Mouse (Mus musculus): Measurements from ENCODE around the gene Maco1. TPM values are rescaled to one million over a fixed set of nuclear protein-coding genes. Genes with fewer than 3 reads are reported as not detected.

The Maco1 gene
- polyA plus RNA-seq, 1 experiment from 2014 or later: 19.0 TPM

DNA sequence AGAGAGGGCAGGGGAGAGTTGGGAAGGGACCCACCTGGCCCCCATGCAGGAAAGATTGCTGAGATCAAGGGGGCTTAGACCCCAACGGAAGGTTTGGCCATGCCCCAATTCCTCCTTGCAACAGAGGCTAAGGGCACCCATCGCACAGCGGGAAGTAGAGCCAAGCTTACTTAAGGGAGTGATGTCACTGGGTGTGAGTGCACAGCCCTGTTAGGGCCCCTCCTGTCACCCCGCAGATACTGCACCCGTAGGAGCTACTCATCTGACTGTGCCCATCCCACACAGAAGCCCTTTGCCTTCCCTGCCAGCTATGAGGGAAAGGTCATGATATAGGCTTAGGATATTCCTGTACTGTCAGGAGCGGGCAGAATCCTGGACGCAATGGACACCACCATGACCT, 93.6 kb downstream of the Maco1 start:
- peak; percentile 92 for ATAC-seq (ENCODE audit: low read depth)
- WGBS (ENCODE audit: insufficient replicate concordance): 33% methylated on average over 7 of the region's 7 CpGs
- Histone ChIP-seq H3K9ac (peak overlapping the region; percentile 78), H3K4me3 (replicated peaks) (peak overlapping the region; percentile 42), H3K4me2 (peak overlapping the region; percentile 74), H3K27ac (peak overlapping the region; percentile 97), H3K9me3 (replicated peaks) (no peaks in the 10 kb centered on the region), H3K4me1 (replicated peaks) (peaks cover 99% of the 10 kb centered on the region), H3K27me3 (no peaks in the 10 kb centered on the region), H3K36me3 (peaks cover 37% of the 10 kb centered on the region)
- peak; percentile 72 for DNase-seq

DNA sequence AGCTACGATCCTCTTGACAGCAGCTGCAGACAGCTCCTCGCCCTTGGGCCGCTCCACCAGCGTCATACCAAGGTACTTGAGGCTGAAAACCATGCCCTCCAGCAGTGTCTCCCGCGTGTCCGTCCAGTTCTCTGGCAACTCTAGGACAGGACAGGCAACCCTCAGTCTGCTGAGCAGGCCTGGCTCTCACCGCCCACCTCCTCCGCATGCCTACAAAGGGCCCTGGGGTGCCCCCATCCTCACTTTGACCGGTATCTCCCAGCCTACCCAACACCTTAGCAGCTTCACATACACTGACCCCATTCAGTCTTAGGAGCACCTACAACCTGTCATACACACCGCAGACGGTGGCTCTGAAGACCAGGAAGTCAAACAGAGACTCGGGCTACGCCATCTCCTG, 94.2 kb downstream of the Maco1 start:
- H3K27me3 ChIP-seq: no peaks in the 10 kb centered on the region
- peak overlapping the region; percentile 42 for H3K4me3 ChIP-seq (replicated peaks)
- H3K4me1 ChIP-seq (replicated peaks): peaks cover 99% of the 10 kb centered on the region
- WGBS (ENCODE audit: insufficient replicate concordance): 85% methylated on average over 14 of the region's 14 CpGs
- DNase-seq (no peak), ATAC-seq (ENCODE audit: low read depth) (no peak)
- peak overlapping the region; percentile 97 for H3K27ac ChIP-seq
- H3K9ac ChIP-seq: peak overlapping the region; percentile 78
- H3K4me2 ChIP-seq: peak overlapping the region; percentile 74
- no peaks in the 10 kb centered on the region for H3K9me3 ChIP-seq (replicated peaks)
- H3K36me3 ChIP-seq: peaks cover 44% of the 10 kb centered on the region

DNA sequence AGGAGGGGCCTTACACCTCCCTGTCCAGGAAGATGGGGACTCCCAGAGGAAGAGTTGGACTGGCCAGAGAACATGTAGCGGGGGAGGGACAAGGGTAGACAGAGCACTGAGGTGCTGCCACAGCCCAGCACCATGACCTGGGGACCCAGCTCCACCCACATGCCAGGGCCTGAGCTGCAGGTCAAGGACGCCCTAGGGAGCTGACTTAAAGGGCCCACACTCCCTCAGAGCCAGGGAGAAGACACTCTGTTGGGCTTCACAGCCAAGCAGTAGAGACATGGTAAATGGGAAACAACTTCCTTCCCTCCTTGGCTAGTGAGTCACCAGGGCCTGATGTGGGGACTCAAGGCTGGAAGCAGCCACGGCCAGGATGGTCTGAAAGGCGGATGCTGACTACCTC, 94.8 kb downstream of the Maco1 start:
- WGBS (ENCODE audit: insufficient replicate concordance): 68% methylated on average over 4 of the region's 4 CpGs
- Histone ChIP-seq H3K36me3 (peaks cover 49% of the 10 kb centered on the region), H3K27ac (peak overlapping the region; percentile 97), H3K4me1 (replicated peaks) (peaks cover 99% of the 10 kb centered on the region), H3K9me3 (replicated peaks) (no peaks in the 10 kb centered on the region), H3K4me2 (peak overlapping the region; percentile 74; the same call in 1 of the 2 replicates), H3K4me3 (replicated peaks) (no peak overlapping the region), H3K9ac (0 out of 2 replicates have a peak overlapping the region, but pooled peaks have one; percentile 4), H3K27me3 (no peaks in the 10 kb centered on the region)
- ATAC-seq (ENCODE audit: low read depth) (no peak), DNase-seq (no peak)

DNA sequence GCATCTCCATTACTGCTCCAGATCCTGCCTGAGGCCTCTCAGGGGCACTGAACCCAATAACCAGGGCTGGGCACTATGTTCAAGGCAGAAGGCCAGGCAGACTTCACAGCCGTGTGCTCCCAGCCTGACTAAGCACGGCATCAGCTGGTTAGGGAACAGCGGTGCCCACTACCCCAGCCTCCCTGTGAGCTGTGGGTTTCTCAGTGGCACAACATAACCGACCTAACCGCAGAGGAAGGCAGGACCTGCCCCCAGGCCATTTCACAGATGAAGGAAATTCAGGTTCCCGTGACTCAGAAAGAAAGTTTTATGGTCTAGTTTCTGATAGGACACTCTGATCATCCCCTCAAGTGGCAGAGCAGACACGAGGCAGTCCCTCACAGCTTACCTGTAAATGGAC, 96.2 kb downstream of the Maco1 start:
- Histone ChIP-seq H3K27ac (peak overlapping the region; percentile 54; the same call in 1 of the 2 replicates), H3K4me2 (no peak overlapping the region)
- no peak for ATAC-seq (ENCODE audit: low read depth)

DNA sequence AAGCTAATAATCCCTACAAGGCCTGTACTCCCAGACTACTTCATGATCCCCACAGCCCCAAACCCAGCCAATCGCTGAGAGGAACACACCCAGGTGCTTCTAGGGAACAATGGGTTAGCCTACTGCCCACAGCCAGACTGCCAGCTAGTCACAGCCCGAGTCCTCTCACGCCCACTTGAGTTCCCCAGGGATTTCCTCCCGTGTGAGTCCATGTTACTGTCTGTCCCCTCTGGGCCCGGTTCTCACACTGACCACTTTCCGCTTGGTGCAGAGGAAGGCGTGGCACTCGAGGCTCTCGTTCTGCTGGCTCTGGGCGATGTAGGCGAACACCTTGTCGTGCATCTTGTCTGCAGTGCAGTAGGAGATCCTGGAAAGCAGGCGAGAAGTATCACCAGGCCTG, 98.2 kb downstream of the Maco1 start:
- Histone ChIP-seq H3K9ac (no peak overlapping the region), H3K27ac (peak overlapping the region; percentile 90; the same call in 1 of the 2 replicates), H3K4me1 (replicated peaks) (peaks cover 99% of the 10 kb centered on the region), H3K4me2 (no peak overlapping the region), H3K27me3 (no peaks in the 10 kb centered on the region), H3K9me3 (replicated peaks) (no peaks in the 10 kb centered on the region), H3K4me3 (replicated peaks) (no peak overlapping the region), H3K36me3 (peaks cover 65% of the 10 kb centered on the region)
- 69% methylated on average over 13 of the region's 13 CpGs for WGBS (ENCODE audit: insufficient replicate concordance)
- DNase-seq: no peak
- no peak for ATAC-seq (ENCODE audit: low read depth)

More for the DNA sequence above, 96.2 kb downstream of the Maco1 start:
- no peaks in the 10 kb centered on the region for H3K9me3 ChIP-seq (replicated peaks)
- WGBS (ENCODE audit: insufficient replicate concordance): 61% methylated on average over 7 of the region's 7 CpGs
- H3K4me3 ChIP-seq (replicated peaks): no peak overlapping the region
- DNase-seq: no peak
- H3K27me3 ChIP-seq: no peaks in the 10 kb centered on the region
- H3K9ac ChIP-seq: peak overlapping the region; percentile 20; the same call in 1 of the 2 replicates
- peaks cover 99% of the 10 kb centered on the region for H3K4me1 ChIP-seq (replicated peaks)
- H3K36me3 ChIP-seq: peaks cover 62% of the 10 kb centered on the region

DNA sequence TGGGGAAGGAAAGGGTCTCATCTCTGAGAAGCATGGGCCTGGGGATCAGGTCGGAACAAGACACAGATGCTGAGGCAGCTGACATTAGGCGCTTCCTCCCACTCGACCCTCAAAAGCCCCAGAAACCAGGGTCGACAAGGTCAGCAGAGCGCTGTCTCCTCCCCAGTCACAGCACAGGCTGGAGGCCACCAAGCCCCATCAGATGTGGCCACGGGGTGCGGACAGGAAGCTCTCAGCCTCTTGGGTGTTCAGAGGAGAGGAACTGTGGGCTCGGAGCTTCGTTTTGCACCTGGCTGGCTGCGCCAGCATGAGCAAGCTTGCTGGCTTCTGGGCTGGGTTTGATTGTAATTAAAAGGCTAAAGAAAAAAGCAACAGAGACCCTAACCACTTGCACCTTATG, 98.8 kb downstream of the Maco1 start:
- no peak overlapping the region for H3K4me2 ChIP-seq
- 38% methylated on average over 10 of the region's 10 CpGs for WGBS (ENCODE audit: insufficient replicate concordance)

DNA sequence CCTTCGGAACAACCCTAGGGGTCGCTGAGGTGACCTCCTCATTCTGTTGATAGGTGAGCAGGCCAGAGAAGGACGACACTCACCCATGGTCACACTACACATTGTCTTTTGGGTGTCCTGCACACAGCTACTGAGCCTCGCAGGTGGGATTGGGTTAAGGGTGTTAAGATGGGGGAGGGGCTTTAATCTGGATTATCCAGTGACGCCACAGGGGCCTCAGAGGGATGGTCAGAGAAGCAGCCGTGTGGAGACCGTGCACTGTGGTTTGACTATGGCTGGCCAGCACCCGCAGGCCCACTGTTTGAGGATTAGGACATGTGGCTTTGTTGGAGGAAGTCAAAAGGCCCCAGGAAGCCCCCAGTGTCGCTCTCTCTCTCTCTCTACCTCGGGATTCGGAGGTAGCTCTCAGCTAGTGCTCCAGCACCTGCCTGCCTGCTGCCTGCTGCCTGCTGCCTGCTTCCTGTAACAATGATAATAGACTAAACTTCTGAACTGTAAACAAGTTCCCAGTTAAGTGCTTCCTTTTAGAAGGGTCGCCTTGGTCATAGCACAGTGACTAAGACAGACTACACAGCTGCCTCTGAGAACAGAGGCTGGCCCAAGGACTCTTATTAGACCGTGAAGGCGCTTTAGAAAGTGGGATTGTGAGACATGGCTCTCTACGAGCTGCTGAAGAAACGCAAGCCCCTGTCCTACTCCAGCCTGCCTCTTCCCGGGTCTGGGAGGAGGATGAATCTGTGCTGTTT, 99.5 kb downstream of the Maco1 start:
- Histone ChIP-seq H3K4me1 (replicated peaks) (peaks cover 99% of the 10 kb centered on the region), H3K4me2 (no peak overlapping the region), H3K9me3 (replicated peaks) (no peaks in the 10 kb centered on the region), H3K4me3 (replicated peaks) (no peak overlapping the region), H3K27ac (peak overlapping the region; percentile 90), H3K27me3 (no peaks in the 10 kb centered on the region), H3K36me3 (peaks cover 77% of the 10 kb centered on the region), H3K9ac (peak overlapping the region; percentile 59; the same call in 1 of the 2 replicates)
- DNase-seq: no peak
- no peak for ATAC-seq (ENCODE audit: low read depth)
- WGBS (ENCODE audit: insufficient replicate concordance): 37% methylated on average over 17 of the region's 17 CpGs

More for the DNA sequence above, 98.8 kb downstream of the Maco1 start:
- Histone ChIP-seq H3K27ac (peak overlapping the region; percentile 90), H3K4me1 (replicated peaks) (peaks cover 99% of the 10 kb centered on the region), H3K4me3 (replicated peaks) (no peak overlapping the region), H3K36me3 (peaks cover 70% of the 10 kb centered on the region), H3K9ac (0 out of 2 replicates have a peak overlapping the region, but pooled peaks have one; percentile 3), H3K27me3 (no peaks in the 10 kb centered on the region), H3K9me3 (replicated peaks) (no peaks in the 10 kb centered on the region)
- ATAC-seq (ENCODE audit: low read depth) (no peak), DNase-seq (no peak)

DNA sequence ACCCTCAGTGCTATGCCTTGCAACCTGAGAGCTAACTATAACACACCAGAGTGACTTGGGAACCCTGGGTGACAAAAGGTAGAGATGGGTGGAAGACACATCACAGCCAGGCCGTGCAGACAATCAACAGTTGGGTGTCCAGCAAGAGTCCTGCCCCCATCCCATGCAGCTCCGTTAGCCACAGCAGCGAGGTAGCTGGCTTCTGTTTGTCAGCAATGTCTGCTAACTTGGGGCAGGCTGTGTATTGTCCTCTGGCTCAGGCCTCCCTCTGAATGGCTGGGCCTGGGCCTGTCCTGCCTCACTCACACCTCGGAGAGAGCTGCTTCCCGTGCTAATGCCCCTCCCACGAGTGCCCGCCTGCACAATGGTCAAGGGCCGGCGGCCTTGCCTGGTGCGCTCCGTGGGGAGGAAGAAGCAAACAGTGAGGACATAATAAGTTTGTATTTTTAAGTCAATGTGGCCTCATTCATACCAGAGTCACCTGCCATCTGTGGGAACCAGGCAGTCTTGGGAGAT, 100.2 kb downstream of the Maco1 start:
- Histone ChIP-seq H3K4me3 (replicated peaks) (no peak overlapping the region), H3K9ac (peak overlapping the region; percentile 59), H3K9me3 (replicated peaks) (no peaks in the 10 kb centered on the region), H3K4me2 (no peak overlapping the region), H3K36me3 (peaks cover 85% of the 10 kb centered on the region), H3K4me1 (replicated peaks) (peaks cover 96% of the 10 kb centered on the region), H3K27ac (peak overlapping the region; percentile 90), H3K27me3 (no peaks in the 10 kb centered on the region)
- ATAC-seq (ENCODE audit: low read depth) (no peak), DNase-seq (no peak)
- 75% methylated on average over 11 of the region's 11 CpGs for WGBS (ENCODE audit: insufficient replicate concordance)

Other genes with a start within 250 kb of the Maco1 start
- 1.2 and 1.3 TPM in 2 replicates for gene Man1c1, start 149.1 kb downstream of the Maco1 start, polyA plus RNA-seq (2015; fragmentation: Nextera tagmentation; extraction: Ambion mirVana)
- 20.3 and 23.1 TPM in 2 replicates for gene Ldlrap1, start 85.3 kb downstream of the Maco1 start, polyA plus RNA-seq (2015; fragmentation: Nextera tagmentation; extraction: Ambion mirVana)
- 545 and 561 TPM in 2 replicates for gene Rhd, start 11.2 kb upstream of the Maco1 start, polyA plus RNA-seq (2015; fragmentation: Nextera tagmentation; extraction: Ambion mirVana)
- 83.1 and 92.7 TPM in 2 replicates for gene Tmem50a, start 61.7 kb upstream of the Maco1 start, polyA plus RNA-seq (2015; fragmentation: Nextera tagmentation; extraction: Ambion mirVana)
- gene Rsrp1, start 70.2 kb upstream of the Maco1 start, polyA plus RNA-seq (2015; fragmentation: Nextera tagmentation; extraction: Ambion mirVana): 232 and 286 TPM in 2 replicates
- gene Syf2, start 77.6 kb upstream of the Maco1 start, polyA plus RNA-seq (2015; fragmentation: Nextera tagmentation; extraction: Ambion mirVana): 61.7 and 77.5 TPM in 2 replicates

Data from liver, embryonic 13.5 days (tissue).